Mouse (Mus musculus) neural tube, embryonic 11.5 days (tissue): ENCODE data around the gene Hsd17b1. TPM values are rescaled to one million over a fixed set of nuclear protein-coding genes. Genes with fewer than 3 reads are reported as not detected.

ENCODE experiments used
- ATAC-seq: fragments of 200-750 bp; cut with Nextera tagmentation; 2 replicates; pipeline ENCODE4 v1.8.0; 2017; ENCODE audit warnings: moderate number of reproducible peaks, mild to moderate bottlenecking, moderate TSS enrichment, moderate library complexity; ENCODE audit not compliant: insufficient read depth, low FRiP score, low TSS enrichment
- DNase-seq: peaks from one replicate; pipeline ENCODE4 v3.0.0-alpha.2; 2015; ENCODE audit warnings: low spot score
- H3K27ac ChIP-seq: fragments of 300-500 bp; sonication (generic); 2 replicates; pipeline ENCODE4 v1.5.1; 2014; ENCODE audit warnings: low read depth, mild to moderate bottlenecking, low read length
- H3K27me3 ChIP-seq: fragments of 300-500 bp; sonication (generic); 2 replicates; pipeline ENCODE4 v1.6.1; 2014; ENCODE audit warnings: mild to moderate bottlenecking, low read length, mixed read lengths; ENCODE audit not compliant: control insufficient read depth, insufficient read depth
- H3K36me3 ChIP-seq: fragments of 300-500 bp; sonication (generic); 2 replicates; pipeline ENCODE4 v1.6.1; 2014; ENCODE audit warnings: mild to moderate bottlenecking, low read length, moderate library complexity, mixed read lengths; ENCODE audit not compliant: control insufficient read depth, insufficient read depth
- H3K4me1 ChIP-seq: fragments of 300-500 bp; sonication (generic); 2 replicates; pipeline ENCODE4 v1.6.1; 2014; ENCODE audit warnings: low read length, mixed read lengths; ENCODE audit not compliant: control insufficient read depth, insufficient read depth
- H3K4me2 ChIP-seq: fragments of 300-500 bp; sonication (generic); 2 replicates; pipeline ENCODE4 v1.6.1; 2014; ENCODE audit warnings: low read depth, mild to moderate bottlenecking, moderate library complexity
- H3K4me3 ChIP-seq: fragments of 300-500 bp; sonication (generic); 2 replicates; pipeline ENCODE4 v1.5.1; 2014; ENCODE audit warnings: low read depth, low read length
- H3K9ac ChIP-seq: fragments of 300-500 bp; sonication (generic); 2 replicates; pipeline ENCODE4 v1.6.1; 2014; ENCODE audit warnings: mild to moderate bottlenecking, low read length
- H3K9me3 ChIP-seq: fragments of 300-500 bp; sonication (generic); 2 replicates; pipeline ENCODE4 v1.6.1; 2016; ENCODE audit warnings: low read length; ENCODE audit not compliant: control insufficient read depth
- WGBS: fragments of 180-500 bp; shearing (Covaris S2); extraction: QIAGEN DNeasy Blood & Tissue Kit; methylation state at CpG from one replicate; pipeline ENCODE4 v1.1.7; 2014; 5-methylcytosine and 5-hydroxymethylcytosine counted together
- polyA plus RNA-seq: library from polyadenylated mRNA; unstranded; fragments of >200 nt; fragmentation: Nextera tagmentation; extraction: Ambion mirVana; gene quantifications from 2 replicates; pipeline ENCODE4 v1.2.1, GENCODE M21; 2014

Gene Hsd17b1
- polyA plus RNA-seq, 1 experiment from 2014 or later = not detected

- Histone ChIP-seq H3K27ac (peak overlapping the region; percentile 60), H3K4me3 (no peak overlapping the region), H3K4me1 (peaks cover 8% of the 10 kb centered on the region), H3K4me2 (no peak overlapping the region), H3K27me3 (no peaks in the 10 kb centered on the region), H3K36me3 (peaks cover 2% of the 10 kb centered on the region; the same call in 1 of the 2 replicates), H3K9me3 (no peaks in the 10 kb centered on the region), H3K9ac (no peak overlapping the region)
- WGBS = 60% methylated on average over 12 of the region's 12 CpGs
- ATAC-seq (no peak), DNase-seq (no peak)
Observed at GRCm38 (mm10) chr11:101063676-101064327, 14.4 kb upstream of the Hsd17b1 start.

- H3K4me2 ChIP-seq = no peak overlapping the region
- H3K36me3 ChIP-seq = peaks cover 2% of the 10 kb centered on the region; the same call in 1 of the 2 replicates
- no peak for DNase-seq
- H3K4me1 ChIP-seq = peaks cover 8% of the 10 kb centered on the region
- no peaks in the 10 kb centered on the region for H3K27me3 ChIP-seq
- no peaks in the 10 kb centered on the region for H3K9me3 ChIP-seq
- WGBS = 74% methylated on average over 4 of the region's 4 CpGs
- ATAC-seq = no peak
- no peak overlapping the region for H3K27ac ChIP-seq
- no peak overlapping the region for H3K4me3 ChIP-seq
- H3K9ac ChIP-seq = no peak overlapping the region
Observed at GRCm38 (mm10) chr11:101064462-101064861, 13.7 kb upstream of the Hsd17b1 start.

DNA sequence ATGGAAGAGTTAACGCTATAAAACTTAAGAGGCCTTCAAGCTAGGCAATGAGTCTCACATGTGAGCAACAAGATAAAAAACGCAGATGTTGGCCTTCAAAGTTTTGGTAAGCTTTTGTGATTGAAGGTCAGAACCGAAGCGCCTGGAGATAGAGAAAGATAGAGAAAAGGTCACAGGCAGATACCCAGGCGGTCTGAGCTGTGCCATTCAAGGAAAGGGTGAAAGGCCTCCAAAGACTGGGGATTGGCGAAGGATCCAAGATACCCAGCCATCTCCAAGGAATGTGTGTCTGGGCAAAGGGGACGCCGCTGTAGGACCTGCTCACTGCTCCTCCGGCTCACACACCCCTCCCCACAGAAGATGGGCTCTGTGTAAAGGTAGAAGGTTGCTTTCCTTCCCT, 13.2 kb upstream of the Hsd17b1 start:
- H3K4me3 ChIP-seq = no peak overlapping the region
- WGBS = 91% methylated on average over 9 of the region's 9 CpGs
- ATAC-seq (no peak), DNase-seq (no peak)
- no peaks in the 10 kb centered on the region for H3K27me3 ChIP-seq
- no peak overlapping the region for H3K9ac ChIP-seq
- no peak overlapping the region for H3K27ac ChIP-seq
- peaks cover 2% of the 10 kb centered on the region; the same call in 1 of the 2 replicates for H3K36me3 ChIP-seq
- peaks cover 8% of the 10 kb centered on the region for H3K4me1 ChIP-seq
- no peak overlapping the region for H3K4me2 ChIP-seq
- no peaks in the 10 kb centered on the region for H3K9me3 ChIP-seq

- peak; percentile 85 for DNase-seq
- Histone ChIP-seq H3K4me2 (peak overlapping the region; percentile 58), H3K4me1 (peaks cover 8% of the 10 kb centered on the region), H3K4me3 (peak overlapping the region; percentile 26), H3K36me3 (peaks cover 2% of the 10 kb centered on the region; the same call in 1 of the 2 replicates), H3K9me3 (no peaks in the 10 kb centered on the region), H3K9ac (peak overlapping the region; percentile 33), H3K27ac (no peak overlapping the region), H3K27me3 (peaks cover 5% of the 10 kb centered on the region; the same call in 1 of the 2 replicates)
- WGBS = 29% methylated on average over 18 of the region's 18 CpGs
- no peak for ATAC-seq
Observed at GRCm38 (mm10) chr11:101066549-101067412, 11.4 kb upstream of the Hsd17b1 start.

DNA sequence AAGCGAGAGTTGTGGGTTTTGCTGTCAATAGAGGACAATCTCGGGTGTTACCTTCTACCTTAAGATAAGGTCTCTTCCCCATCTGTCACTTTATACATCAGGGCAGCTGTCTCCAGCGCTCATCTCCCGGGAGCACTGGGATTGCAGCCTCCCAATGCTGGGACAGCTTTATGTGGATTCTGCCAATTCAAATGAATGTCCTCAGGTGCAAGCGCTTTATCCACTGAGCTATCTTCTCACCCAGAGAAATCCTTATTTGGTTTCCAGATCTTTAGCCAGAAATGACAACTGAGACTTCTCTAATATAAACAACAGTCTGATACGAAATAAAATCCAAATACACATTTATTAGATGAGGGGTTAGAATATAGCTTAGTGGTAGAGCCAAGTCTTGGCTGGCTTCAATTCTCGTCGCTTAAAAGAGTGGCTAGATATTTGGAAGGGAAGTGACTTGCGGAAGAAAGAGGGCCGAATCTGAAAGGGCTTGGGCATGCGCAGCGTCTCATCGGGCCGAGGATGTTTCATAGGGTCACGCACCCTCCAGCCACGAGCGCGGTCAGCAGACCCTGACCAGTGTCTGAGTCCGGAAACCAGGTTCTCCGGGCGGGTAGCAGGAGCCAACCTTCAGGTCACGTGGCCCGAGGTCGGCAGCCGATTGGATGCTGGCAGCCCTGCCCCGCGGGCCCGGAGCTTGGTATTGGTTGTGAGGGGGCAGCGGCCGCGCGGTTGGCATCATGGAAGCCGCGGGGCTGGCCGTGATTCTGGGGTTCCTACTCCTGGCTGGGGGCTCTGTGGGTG, 8.6 kb upstream of the Hsd17b1 start, which contains the start of gene Naglu:
TSS of gene Naglu (plus strand) at position 622 of the 798 bp plus-strand sequence.
- H3K27ac ChIP-seq = no peak within 1 kb of the TSS
- H3K36me3 ChIP-seq = no peaks in the 10 kb centered on the region
- H3K9ac ChIP-seq = peak within 1 kb of the TSS; percentile 81
- H3K4me2 ChIP-seq = peak within 1 kb of the TSS; percentile 99
- H3K4me1 ChIP-seq = no peaks in the 10 kb centered on the region; the same call in 1 of the 2 replicates
- peak; percentile 91 for DNase-seq
- WGBS = 5% methylated on average over 35 of the region's 35 CpGs
- no peaks in the 10 kb centered on the region for H3K9me3 ChIP-seq
- peak; percentile 86; the same call in 1 of the 2 replicates for ATAC-seq
- peaks cover 10% of the 10 kb centered on the region; the same call in 1 of the 2 replicates for H3K27me3 ChIP-seq
- peak within 1 kb of the TSS; percentile 79 for H3K4me3 ChIP-seq

- Histone ChIP-seq H3K9me3 (no peaks in the 10 kb centered on the region), H3K4me1 (no peaks in the 10 kb centered on the region; the same call in 1 of the 2 replicates), H3K9ac (peak overlapping the region; percentile 81), H3K4me2 (peak overlapping the region; percentile 99), H3K4me3 (peak overlapping the region; percentile 79), H3K27ac (no peak overlapping the region), H3K27me3 (peaks cover 10% of the 10 kb centered on the region; the same call in 1 of the 2 replicates), H3K36me3 (no peaks in the 10 kb centered on the region)
- ATAC-seq (peak; percentile 65), DNase-seq (no peak)
- WGBS = 0% methylated on average over 36 of the region's 36 CpGs
Observed at GRCm38 (mm10) chr11:101070189-101070527, 8.1 kb upstream of the Hsd17b1 start.

DNA sequence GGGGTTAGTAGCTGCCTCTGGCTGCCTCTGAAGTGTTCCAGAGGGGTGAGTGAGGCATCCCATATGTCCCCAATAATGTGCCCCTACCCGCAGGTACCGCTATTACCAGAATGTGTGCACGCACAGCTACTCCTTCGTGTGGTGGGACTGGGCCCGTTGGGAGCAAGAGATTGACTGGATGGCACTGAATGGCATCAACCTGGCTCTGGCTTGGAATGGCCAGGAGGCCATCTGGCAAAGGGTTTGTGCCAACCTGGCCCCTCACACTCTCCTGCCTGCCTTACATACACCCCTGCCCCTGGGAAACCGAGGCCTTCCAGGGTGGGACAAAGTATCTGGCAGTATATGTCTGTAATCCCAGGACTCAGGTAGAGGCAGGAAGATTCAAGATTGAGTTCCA, 7.2 kb upstream of the Hsd17b1 start:
- Histone ChIP-seq H3K36me3 (no peaks in the 10 kb centered on the region), H3K4me3 (no peak overlapping the region; the same call in 1 of the 2 replicates), H3K9me3 (no peaks in the 10 kb centered on the region), H3K4me2 (peak overlapping the region; percentile 99; the same call in 1 of the 2 replicates), H3K9ac (0 out of 2 replicates have a peak overlapping the region, but pooled peaks have one; percentile 4), H3K4me1 (no peaks in the 10 kb centered on the region; the same call in 1 of the 2 replicates), H3K27ac (no peak overlapping the region), H3K27me3 (peaks cover 10% of the 10 kb centered on the region; the same call in 1 of the 2 replicates)
- no peak for DNase-seq
- no peak for ATAC-seq
- WGBS = 73% methylated on average over 6 of the region's 6 CpGs

DNA sequence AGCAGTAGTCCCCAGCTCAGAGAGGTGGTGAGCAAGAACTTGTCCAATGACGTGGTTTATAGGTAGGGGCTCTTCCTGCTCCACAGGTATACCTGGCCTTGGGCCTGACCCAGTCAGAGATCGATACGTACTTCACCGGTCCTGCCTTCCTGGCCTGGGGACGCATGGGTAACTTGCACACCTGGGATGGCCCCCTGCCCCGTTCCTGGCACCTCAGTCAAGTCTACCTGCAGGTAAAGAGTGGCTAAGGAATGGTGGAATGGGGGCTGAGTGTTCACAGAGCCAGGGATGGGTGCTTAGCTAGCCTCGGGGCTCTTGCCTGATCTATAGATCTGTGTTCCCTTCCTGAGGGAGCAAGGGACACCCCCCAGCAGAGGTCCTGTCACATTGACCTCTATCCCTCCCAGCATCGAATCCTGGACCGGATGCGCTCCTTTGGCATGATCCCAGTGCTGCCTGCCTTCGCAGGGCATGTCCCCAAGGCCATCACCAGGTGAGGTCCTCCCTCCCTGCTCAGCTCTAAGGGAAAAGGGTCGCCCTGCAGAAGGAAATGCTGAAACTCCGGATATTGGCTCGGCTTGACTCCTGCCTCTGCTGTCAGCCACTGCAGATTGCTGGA, 6.3 kb upstream of the Hsd17b1 start:
- Histone ChIP-seq H3K27me3 (peaks cover 10% of the 10 kb centered on the region; the same call in 1 of the 2 replicates), H3K4me3 (no peak overlapping the region), H3K4me2 (no peak overlapping the region), H3K9ac (no peak overlapping the region), H3K4me1 (no peaks in the 10 kb centered on the region; the same call in 1 of the 2 replicates), H3K27ac (no peak overlapping the region), H3K36me3 (no peaks in the 10 kb centered on the region), H3K9me3 (no peaks in the 10 kb centered on the region)
- no peak for DNase-seq
- WGBS = 74% methylated on average over 14 of the region's 14 CpGs
- ATAC-seq = no peak
